Mouse (Mus musculus): ENCODE measurements around the gene Bcl2l1.

Bcl2l1 gene

DNA sequence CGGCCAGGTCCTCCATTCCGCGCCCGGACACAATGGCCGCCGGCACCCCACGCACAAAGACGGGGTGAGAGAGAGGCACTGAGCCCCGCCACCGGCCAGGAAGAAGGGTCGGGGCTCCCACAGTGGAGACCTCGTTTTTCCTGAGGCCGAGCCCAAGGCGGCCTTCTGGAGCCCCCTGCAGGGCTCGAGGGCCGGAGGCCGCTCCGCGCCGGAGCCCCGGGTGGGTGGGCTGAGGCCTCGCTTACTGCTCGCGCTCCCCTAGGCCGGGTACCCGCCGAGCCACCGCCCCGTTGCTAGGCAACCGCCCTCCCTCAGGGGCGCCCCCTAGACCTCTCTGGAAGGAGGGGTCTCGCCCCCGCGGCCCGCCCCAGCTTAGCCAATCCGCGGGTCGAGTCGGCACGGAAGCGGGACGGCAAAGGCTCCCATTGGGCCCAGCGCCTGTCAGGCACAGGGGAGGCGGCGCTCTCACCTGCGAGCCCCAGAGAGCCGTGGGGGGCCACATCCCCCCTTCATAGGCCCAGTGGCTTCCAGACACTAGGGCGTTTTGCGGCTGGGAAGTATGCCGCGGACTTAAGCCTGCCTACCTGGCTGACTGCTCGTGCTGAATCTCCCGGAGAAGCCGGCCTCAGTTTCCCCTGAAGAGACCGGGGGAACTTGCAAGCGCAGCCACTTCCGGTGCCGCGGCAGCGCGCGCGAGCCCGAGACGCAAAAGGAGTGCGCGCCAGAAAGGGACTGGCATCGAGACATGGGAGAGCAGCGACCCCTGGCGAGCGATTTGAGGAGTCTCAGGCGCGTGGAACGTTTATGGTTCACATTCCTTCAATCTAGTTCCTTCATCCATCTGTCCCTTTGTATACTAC is at the start of gene Bcl2l1:
Gene Bcl2l1 (minus strand): TSS at position 710 of the 860 bp plus-strand sequence.
- DNase-seq (ENCODE audit: low spot score in 2 of 2): peak; percentile 97

DNA sequence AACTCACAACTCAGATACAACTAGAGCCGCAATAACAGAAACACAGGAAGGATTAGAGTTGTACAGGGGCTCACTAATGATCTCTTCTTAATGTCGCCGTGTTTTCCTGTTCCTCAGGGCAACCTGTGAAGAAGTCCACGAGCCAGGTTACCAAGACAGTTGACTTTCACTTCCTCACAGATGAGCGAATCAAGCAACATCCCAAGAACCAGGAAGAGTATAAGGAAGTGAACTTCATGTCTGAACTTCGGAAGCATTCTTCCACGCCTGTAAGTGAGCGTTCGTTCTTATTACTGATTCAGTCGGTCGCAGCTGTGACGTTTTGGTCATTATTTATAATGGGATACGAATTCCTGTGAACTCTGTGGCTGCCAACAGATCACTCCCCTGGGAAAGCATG is 49.4 kb upstream of the Bcl2l1 start:
- DNase-seq (ENCODE audit: low spot score in 2 of 2): no peak

- no peak for DNase-seq (ENCODE audit: low spot score in 2 of 2)
These were observed 46.7 kb upstream of the Bcl2l1 start for GRCm38 (mm10) chr2:152878239-152878638.

- no peak for DNase-seq (ENCODE audit: low spot score in 2 of 2)
These were observed 31.8 kb upstream of the Bcl2l1 start for GRCm38 (mm10) chr2:152863346-152863745.

DNA sequence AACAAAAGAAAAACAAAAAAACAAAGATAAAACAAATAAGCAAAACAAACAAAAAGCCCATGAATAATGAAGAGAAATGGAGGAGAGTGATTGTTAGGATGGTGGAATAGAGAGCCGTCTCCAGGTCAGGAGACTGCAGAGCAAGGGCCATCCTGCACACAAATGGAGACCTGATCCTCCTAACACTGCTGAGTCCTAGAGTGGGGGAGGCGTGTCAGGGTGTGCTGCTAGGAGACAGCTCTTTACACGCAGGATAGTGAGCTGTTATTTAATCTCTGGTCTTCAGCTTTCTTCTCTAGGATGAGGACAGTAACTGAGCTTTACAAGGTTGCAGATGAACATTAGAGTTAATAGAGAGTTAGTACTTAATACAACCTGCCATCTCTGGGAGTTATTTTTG is 31.1 kb upstream of the Bcl2l1 start:
- DNase-seq (ENCODE audit: low spot score in 2 of 2): no peak

GRCm38 (mm10) chr2:152861891-152862290 is 30.4 kb upstream of the Bcl2l1 start:
- no peak for DNase-seq (ENCODE audit: low spot score in 2 of 2)

- DNase-seq (ENCODE audit: low spot score in 2 of 2): no peak
These were observed 28.0 kb upstream of the Bcl2l1 start for GRCm38 (mm10) chr2:152859501-152859900.

DNA sequence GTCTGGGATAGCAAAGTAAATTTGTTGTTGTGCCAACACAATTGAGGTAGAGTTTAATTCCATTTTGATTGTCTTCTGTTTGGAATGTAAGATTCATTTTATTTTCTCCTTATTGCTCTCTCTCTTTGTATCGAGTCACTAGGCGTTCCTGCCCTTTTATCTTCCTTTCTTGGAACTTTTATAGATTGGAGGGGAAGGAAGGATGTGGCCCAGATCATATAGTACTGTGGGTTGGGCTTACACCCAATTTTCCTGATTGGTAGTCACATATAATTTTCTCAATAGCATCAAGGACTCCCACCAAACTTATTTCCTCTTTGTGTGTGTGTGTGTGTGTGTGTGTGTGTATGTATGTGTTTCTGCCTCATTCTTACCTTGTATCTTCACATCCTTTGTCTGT is 16.9 kb upstream of the Bcl2l1 start:
- no peak for DNase-seq (ENCODE audit: low spot score in 2 of 2)

- DNase-seq (ENCODE audit: low spot score in 2 of 2): peak; percentile 96 to 98
These were observed 16.3 kb upstream of the Bcl2l1 start, which contains the start of gene Tpx2 for GRCm38 (mm10) chr2:152847815-152848302. TSS of gene Tpx2 (plus strand) at chr2:152847964.

DNA sequence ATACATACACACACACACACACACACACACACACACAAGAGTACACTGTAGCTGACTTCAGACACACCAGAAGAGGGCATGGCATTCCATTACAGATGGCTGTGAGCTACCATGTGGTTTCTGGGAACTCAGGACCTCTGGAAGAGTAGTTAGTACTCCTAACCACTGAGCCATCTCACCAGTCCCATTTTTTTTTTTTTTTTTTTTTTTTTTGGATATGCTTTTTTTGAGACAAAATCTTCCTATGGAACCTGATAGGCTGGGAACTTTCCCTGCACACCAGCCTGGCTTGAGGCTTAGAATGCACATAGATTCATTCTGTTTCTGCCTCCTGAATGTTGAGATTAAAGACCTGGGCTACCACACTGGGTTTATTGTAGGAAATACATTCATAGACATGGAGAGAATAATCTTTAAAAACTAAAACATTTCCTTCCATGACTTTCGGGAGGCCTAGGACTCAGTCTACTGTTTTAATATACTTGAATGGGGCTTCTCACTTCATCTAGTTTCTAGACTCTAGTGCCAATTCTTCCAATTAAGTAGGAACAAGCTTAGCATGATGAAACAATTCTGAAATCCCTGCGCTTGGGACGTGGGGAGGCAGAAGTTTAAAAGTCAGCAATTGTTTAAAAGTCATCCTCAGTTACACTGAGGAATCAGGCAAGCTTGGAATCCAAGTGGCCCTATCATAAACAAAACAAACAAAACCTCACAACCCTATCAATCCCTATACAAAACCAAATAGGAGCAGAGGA is 15.7 kb upstream of the Bcl2l1 start:
- no peak for DNase-seq (ENCODE audit: low spot score in 2 of 2)

DNA sequence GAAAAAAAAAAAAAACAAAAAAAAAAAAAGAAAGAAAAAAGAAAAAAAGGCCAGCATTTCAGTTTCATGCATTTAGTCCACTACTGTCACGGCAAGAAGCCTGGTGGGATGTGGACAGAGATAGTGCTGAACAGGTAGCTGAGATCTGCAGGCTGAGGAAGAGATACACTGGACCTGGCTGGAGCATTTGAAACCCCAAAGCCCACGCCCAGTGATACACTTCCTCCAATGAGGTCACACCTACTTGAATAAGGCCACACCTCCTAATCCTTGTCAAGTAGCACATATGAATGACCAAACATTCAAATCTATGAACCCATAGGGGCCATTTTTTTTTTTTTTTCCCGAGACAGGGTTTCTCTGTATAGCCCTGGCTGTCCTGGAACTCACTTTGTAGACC is 11.2 kb upstream of the Bcl2l1 start:
- no peak for DNase-seq (ENCODE audit: low spot score in 2 of 2)

GRCm38 (mm10) chr2:152839256-152839655 is 7.7 kb upstream of the Bcl2l1 start:
- DNase-seq (ENCODE audit: low spot score in 2 of 2): no peak

DNA sequence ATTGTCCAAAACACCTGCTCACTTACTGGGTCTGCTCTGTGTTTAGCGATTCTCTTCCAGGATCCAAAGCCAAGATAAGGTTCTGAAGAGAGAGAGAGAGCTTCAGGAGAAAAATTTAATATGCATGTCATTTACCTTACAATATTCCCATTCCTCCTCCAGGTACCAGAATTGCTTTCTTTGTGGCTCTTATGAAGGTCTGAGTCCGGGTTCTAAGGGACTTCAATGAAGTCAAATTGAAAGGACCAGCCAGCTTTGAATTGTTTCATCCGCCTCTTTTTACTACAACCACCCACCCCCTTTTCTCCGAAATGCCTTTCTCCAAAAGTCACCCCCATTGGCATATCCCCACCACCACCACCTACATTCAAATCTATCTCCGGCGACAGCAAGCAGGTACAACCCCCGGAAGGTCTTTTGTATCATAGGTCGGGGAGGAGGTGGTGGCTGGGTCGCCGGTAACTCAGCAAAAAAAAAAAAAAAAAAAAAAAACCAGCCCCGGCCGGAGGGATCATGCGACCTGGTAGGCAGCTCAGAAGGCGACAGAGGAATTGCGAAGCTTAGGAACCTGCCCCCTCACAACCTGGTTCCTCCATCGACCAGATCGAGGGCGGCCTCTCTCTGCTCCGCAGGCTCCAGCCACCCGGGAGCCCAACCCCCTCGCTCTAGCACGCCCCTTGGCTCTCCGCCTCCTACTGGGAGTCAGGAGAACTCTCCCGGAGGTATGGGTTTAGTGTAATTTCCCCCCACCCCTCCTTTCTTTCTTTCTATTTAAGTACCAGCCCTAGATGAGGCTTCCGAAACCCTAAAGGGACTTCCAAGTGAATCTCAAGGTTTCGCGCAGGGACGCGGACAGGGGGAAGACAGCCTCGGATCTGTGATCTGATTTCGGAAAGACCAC is 1.3 kb downstream of the Bcl2l1 start:
- peak; percentile 74 to 82 for DNase-seq (ENCODE audit: low spot score in 2 of 2)

- no peak for DNase-seq (ENCODE audit: low spot score in 2 of 2)
These were observed 2.1 kb downstream of the Bcl2l1 start for GRCm38 (mm10) chr2:152829367-152829881.

DNA sequence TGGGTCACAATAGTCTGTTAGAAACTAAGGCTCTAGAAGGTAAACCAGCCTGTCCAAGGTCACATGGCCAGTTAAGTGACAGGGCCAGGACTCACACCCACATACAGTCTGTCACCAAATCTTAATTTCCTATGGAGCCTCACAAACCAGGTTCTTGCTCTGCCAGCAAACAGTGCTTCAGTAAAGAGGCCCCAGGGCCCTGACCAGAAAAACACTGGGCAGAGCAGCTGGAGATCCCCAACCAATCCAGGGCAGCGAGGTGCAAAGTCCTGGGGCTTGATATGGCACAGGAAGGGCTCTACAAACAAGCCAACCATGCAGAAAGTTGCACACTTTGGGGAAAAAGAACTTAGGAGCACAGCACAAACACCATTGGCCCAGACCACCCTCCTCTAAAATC is 3.0 kb downstream of the Bcl2l1 start:
- DNase-seq (ENCODE audit: low spot score in 2 of 2): no peak

GRCm38 (mm10) chr2:152828011-152828370 is 3.5 kb downstream of the Bcl2l1 start:
- no peak for DNase-seq (ENCODE audit: low spot score in 2 of 2)

DNA sequence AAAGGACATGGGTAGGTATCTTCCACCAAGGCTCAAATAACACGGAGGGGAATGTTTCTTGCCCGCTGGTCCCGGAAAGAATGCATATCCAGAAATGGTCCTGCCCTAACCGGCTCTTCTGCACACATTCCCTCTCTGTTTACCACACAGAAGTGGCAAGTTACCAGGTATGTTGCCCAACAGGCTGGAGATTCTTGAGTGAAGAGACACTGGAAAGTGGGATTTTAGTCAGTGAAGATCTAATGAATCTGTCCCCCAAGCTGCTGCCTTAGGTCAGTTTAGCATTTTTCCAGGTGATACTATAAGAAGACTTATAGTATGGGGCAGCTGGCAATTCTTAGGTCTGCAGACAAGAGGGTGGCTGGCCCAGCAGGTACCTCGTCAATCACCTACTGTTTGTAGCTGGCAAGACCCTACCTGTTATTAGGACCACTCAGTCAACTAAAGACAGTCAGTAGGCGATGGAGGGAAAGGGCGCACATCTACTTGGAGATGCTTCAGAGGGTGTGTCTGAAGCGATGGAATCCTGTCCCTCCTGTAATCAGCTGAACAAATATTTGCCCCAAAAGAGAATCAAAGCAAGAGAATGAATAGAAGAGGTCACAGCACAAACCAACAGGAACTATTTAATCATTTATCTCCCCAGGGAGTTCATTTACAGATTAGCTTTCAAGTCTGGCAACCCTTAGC is 4.1 kb downstream of the Bcl2l1 start:
- no peak for DNase-seq (ENCODE audit: low spot score in 2 of 2)

DNA sequence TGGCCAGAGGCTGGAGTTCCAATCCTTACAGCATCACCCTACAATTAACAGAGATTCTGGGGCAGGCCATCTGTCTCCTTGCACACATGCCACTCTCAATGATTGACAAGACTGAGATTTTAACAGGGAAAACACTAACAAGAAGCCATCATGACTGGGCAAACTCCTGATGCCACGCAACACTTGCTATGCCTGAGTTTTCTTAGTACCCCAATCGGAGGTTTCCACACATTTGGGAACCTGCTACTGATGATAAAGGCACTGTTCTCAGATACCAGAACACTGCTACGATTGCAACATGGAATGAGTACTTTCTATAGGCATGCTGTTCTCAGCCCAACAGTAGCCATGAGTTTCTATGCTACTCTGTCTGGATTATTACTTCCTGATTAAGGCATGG is 5.0 kb downstream of the Bcl2l1 start:
- no peak for DNase-seq (ENCODE audit: low spot score in 2 of 2)

DNA sequence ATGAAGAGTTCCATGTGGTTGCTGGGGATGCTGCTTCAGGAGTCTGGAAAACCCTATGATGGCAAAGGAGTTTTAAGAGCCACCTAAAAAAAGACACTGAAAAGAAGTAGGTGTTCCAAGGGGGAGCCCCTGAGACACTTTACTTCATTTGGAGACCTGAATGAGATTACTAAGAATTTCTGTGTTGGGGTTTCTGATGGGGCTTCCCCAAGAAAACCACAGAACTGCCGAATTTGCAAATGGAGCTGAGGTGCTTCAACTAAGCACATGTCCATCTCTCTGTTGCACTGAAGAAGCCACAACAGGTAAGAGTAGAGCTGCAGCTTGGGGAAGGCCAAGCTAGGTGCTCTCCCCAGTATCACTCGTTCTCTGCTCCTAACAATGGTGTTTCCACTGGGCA is 5.8 kb downstream of the Bcl2l1 start:
- DNase-seq (ENCODE audit: low spot score in 2 of 2): peak; percentile 80

GRCm38 (mm10) chr2:152825168-152825697 is 6.3 kb downstream of the Bcl2l1 start:
- DNase-seq (ENCODE audit: low spot score in 2 of 2): no peak

All from spleen, postnatal 36 days (tissue).